Mouse (Mus musculus) ES-E14 (cell line): Measurements from ENCODE around the gene Serinc3. TPM values are rescaled to one million over a fixed set of nuclear protein-coding genes. Genes with fewer than 3 reads are reported as not detected.

ENCODE experiments used
- DNase-seq: peaks from one replicate; pipeline ENCODE4 v3.0.0-alpha.2; 2013; ENCODE audit warnings: low read depth, low spot score
- H3K27ac ChIP-seq: 2 replicates; pipeline ENCODE4 v1.5.1; 2012; ENCODE audit warnings: low read depth, mild to moderate bottlenecking, low read length, moderate library complexity, mixed read lengths; ENCODE audit not compliant: poor library complexity, insufficient read depth, severe bottlenecking
- H3K36me3 ChIP-seq: 2 replicates; pipeline ENCODE4 v1.6.1; 2012; ENCODE audit warnings: mild to moderate bottlenecking, low read length, moderate library complexity, mixed read lengths; ENCODE audit not compliant: control insufficient read depth, poor library complexity, insufficient read depth, severe bottlenecking
- H3K4me1 ChIP-seq, 2 experiments: fragments of 150-350 bp in 1 of 2; sonication (generic) in 1 of 2; 2 replicates each; pipeline ENCODE4 v1.6.1; 2012; ENCODE audit warnings: low read length in 2 of 2, mild to moderate bottlenecking in 1 of 2, mixed read lengths in 1 of 2; ENCODE audit not compliant: control insufficient read depth in 2 of 2, insufficient read depth in 2 of 2, poor library complexity in 1 of 2
- H3K4me3 ChIP-seq, 2 experiments: fragments of 150-350 bp in 1 of 2; sonication (generic) in 1 of 2; 2 replicates each; pipeline ENCODE4 v1.5.1; 2012; ENCODE audit warnings: low read length in 2 of 2, low read depth in 1 of 2, mild to moderate bottlenecking in 1 of 2, mixed read lengths in 1 of 2; ENCODE audit not compliant: insufficient read depth in 1 of 2, poor library complexity in 1 of 2, severe bottlenecking in 1 of 2
- H3K9ac ChIP-seq: 2 replicates; pipeline ENCODE4 v1.6.1; 2012; ENCODE audit warnings: low read depth, mild to moderate bottlenecking, low read length, mixed read lengths; ENCODE audit not compliant: poor library complexity, insufficient read depth, severe bottlenecking
- H3K9me3 ChIP-seq: fragments of 150-350 bp; sonication (generic); 2 replicates; pipeline ENCODE4 v1.6.1; 2012; ENCODE audit warnings: low read depth, mild to moderate bottlenecking, low read length; ENCODE audit not compliant: control insufficient read depth, insufficient read depth
- CHD2 ChIP-seq: IDR thresholded peaks from 2 replicates; pipeline ENCODE4 v1.6.1; 2014; ENCODE audit warnings: mild to moderate bottlenecking, low read depth, low read length, inconsistent platforms
- HCFC1 ChIP-seq: IDR thresholded peaks from 2 replicates; pipeline ENCODE4 v1.6.1; 2012; ENCODE audit warnings: low read length, inconsistent platforms, borderline replicate concordance; ENCODE audit not compliant: insufficient read depth
- MAFK ChIP-seq: IDR thresholded peaks from 2 replicates; pipeline ENCODE4 v1.6.1; 2014; ENCODE audit warnings: mild to moderate bottlenecking, low read depth, low read length, inconsistent platforms; ENCODE audit not compliant: insufficient read depth
- ZC3H11A ChIP-seq: IDR thresholded peaks from 2 replicates; pipeline ENCODE4 v1.6.1; 2012; ENCODE audit warnings: low read depth, mild to moderate bottlenecking, inconsistent platforms, low read length, borderline replicate concordance
- ZNF384 ChIP-seq: IDR thresholded peaks from 2 replicates; pipeline ENCODE4 v1.6.1; 2012; ENCODE audit warnings: low read depth, low read length, inconsistent platforms
- in situ Hi-C, 2 experiments: fragments of 600-800 bp; cut with MboI; formaldehyde crosslinking; loops; one replicate each; pipeline ENCODE4 v1.15.1; 2025; ENCODE audit warnings: low sequenced_read_pairs in 2 of 2, inconsistent platforms in 1 of 2; ENCODE audit not compliant: unreplicated experiment in 2 of 2
- total RNA-seq: library from RNA; depleted of rRNA; stranded (reverse); fragments of 300-350 nt; gene quantifications from 2 replicates; pipeline ENCODE4 v1.2.3, GENCODE M21; 2012

The Serinc3 gene
- total RNA-seq, 1 experiment = 59.3 TPM

DNA sequence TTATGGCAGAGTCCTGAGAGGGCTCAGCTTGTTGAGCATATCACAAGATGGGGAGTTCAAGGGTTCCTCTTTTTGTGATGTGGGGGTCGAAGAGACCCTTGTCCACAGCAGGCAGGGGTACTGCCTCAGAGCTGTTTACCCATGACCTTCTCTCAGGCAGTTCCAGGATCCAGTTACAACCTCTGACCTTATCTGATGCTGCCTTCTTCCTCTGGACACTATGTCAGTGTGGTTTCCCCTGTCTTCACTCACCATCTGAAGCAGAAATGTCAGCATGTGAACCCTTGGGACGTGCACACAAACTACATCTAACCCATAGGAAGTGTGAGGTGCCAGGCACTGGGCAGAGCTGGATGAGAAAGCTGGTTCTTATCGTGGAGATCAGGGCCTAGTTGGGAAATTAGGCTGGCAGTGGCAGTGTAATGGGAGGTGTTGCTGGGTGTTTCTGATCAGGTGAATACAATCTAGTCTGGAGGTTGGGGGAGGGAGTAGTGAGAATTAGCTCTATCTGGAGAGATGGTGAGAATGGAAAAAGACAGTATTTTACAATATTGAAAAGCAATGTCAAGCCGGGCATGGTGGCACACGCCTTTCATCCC, 15.3 kb upstream of the Serinc3 start:
- Histone ChIP-seq H3K4me1 (peaks cover 0 to 2% of the 10 kb centered on the region in 2 experiments; a peak in 1 of 4 replicates), H3K9me3 (no peaks in the 10 kb centered on the region), H3K27ac (no peak overlapping the region), H3K9ac (no peak overlapping the region), H3K36me3 (no peaks in the 10 kb centered on the region), H3K4me3 (no peak overlapping the region)
- in situ Hi-C loops = no loop called here
- no peak for DNase-seq
- no peak for TF ChIP-seq MAFK

GRCm38 (mm10) chr2:163659431-163659830, 14.5 kb upstream of the Serinc3 start:
- H3K4me3 ChIP-seq = peak overlapping the region in 1 of 2 experiments; percentile 68; a peak in 1 of 4 replicates
- H3K27ac ChIP-seq = no peak overlapping the region
- no peak overlapping the region; the same call in 1 of the 2 replicates for H3K9ac ChIP-seq
- peaks cover 0 to 2% of the 10 kb centered on the region in 2 experiments; a peak in 1 of 4 replicates for H3K4me1 ChIP-seq
- H3K9me3 ChIP-seq = no peaks in the 10 kb centered on the region
- DNase-seq = no peak
- in situ Hi-C loops = no loop called here
- H3K36me3 ChIP-seq = no peaks in the 10 kb centered on the region
- no peak for TF ChIP-seq MAFK
- no peak for TF ChIP-seq CHD2
- no peak for TF ChIP-seq HCFC1
- TF ChIP-seq ZNF384 = no peak
- no peak for TF ChIP-seq ZC3H11A

DNA sequence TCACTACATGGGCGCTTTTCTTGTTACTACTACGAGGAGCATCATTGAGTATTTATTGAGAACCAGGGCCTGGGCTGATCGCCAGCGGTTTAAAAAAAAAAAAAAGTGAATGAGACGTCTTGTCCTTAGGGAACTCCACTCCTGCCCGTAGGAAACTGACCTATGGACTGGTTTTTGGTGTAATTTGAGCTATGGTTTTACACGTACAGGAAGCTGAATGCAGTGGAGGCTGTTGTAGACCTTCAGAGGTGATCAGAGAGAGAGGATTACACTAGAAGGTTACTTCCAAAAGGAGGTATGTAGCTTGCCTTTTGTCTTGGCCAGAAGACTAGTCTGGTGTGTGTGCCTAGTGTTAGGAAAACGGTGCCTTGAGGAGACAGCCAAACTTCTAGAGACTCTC, 14.0 kb upstream of the Serinc3 start:
- Histone ChIP-seq H3K9ac (peak overlapping the region; percentile 84; the same call in 1 of the 2 replicates), H3K4me1 (peaks cover 0 to 2% of the 10 kb centered on the region in 2 experiments; a peak in 1 of 4 replicates), H3K36me3 (no peaks in the 10 kb centered on the region), H3K4me3 (peak overlapping the region; percentile 68 to 83), H3K9me3 (no peaks in the 10 kb centered on the region), H3K27ac (no peak overlapping the region)
- in situ Hi-C loops = no loop called here
- TF ChIP-seq CHD2 (no peak), HCFC1 (no peak), ZNF384 (peak; percentile 52; the same call in 1 of the 2 replicates), MAFK (no peak), ZC3H11A (no peak)
- DNase-seq = no peak

- no peak within 1 kb of the TSS for H3K27ac ChIP-seq
- H3K9ac ChIP-seq = peak within 1 kb of the TSS; percentile 84
- H3K4me3 ChIP-seq = peak within 1 kb of the TSS; percentile 68 to 83
- in situ Hi-C loops = no loop called here
- peak; percentile 57 for DNase-seq
- TF ChIP-seq MAFK = no peak
- TF ChIP-seq CHD2 = no peak
- peak; percentile 67; the same call in 1 of the 2 replicates for TF ChIP-seq HCFC1
- no peak for TF ChIP-seq ZC3H11A
- no peaks in the 10 kb centered on the region for H3K9me3 ChIP-seq
- peaks cover 0 to 2% of the 10 kb centered on the region in 2 experiments; a peak in 1 of 4 replicates for H3K4me1 ChIP-seq
- no peaks in the 10 kb centered on the region for H3K36me3 ChIP-seq
Measured at GRCm38 (mm10) chr2:163657975-163658886, 13.3 kb upstream of the Serinc3 start, which contains the start of gene Pkig. TSS of gene Pkig (plus strand) at chr2:163658386.
